Mouse (Mus musculus) c-Kit-positive CD71-positive TER-119-positive erythroid progenitor cells, embryonic 14.5 days (primary cell): ENCODE results near the gene Fbxo7.

Experiments used
- DNase-seq: peaks from one replicate; pipeline ENCODE4 v3.0.0-alpha.2; 2013; ENCODE audit warnings: low spot score

The Fbxo7 gene

DNA sequence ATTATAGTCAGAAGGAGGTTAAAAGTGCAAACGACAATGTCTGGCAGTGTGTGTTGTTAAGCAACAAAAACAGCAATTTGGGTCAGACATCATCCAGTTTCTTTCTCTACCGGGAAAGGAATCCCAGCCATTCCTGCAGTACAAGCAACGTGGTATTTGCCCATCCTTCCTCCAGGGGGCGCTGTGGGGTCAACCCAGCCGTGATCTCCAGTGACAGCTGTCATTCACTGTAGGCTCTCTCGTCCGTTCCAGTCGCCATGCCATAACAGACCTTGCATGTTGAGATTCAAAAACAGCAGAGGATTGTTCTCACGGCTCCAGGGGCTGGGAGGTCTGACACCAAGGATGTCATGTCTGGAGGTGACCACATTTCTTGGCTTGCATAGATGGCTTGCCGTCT, 70.1 kb downstream of the Fbxo7 start:
- DNase-seq = peak; percentile 40

DNA sequence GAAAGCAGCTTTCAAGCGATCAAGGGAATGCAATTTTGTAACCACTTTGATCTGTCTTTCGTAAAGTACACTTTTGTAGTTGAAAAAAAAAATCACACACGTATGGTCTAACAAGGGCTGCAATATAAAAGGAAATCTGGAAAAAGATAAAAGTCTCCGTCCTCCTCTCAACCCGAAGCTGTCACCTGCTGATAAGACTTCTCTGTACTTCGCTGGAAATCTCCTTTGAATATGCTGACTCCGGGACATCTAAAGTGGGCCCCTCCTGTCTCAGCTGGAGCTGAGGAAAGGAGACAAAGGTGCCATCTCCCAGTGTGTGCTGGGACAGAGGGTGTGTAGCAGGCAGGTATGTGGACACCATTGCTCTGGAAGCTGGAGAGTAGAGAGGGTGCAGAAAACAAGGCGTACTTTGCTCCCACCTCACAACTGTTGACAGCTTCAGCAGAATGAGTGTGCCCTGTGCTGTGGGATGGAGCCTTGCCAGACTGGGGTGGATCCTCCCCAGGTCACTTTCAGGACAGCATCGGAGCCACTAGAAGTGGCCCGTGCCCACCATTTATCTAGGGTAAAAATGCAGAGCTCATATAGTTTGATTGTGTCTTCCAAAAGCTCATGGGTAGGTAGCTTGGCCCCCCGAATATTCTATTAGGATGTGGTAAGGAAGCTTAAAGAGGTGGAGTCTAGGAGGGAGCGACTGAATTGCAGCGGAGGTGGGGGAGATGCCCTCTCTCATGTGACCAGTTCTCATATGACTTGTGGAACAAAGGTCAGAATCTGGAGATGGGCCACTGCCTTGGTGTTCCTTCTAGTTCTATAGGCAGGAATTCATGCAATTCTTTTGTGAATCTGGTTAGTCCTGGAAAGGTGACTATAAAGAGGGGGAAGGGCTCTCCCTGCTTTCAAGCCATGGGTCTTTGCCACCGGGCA, 71.6 kb downstream of the Fbxo7 start:
- no peak for DNase-seq

DNA sequence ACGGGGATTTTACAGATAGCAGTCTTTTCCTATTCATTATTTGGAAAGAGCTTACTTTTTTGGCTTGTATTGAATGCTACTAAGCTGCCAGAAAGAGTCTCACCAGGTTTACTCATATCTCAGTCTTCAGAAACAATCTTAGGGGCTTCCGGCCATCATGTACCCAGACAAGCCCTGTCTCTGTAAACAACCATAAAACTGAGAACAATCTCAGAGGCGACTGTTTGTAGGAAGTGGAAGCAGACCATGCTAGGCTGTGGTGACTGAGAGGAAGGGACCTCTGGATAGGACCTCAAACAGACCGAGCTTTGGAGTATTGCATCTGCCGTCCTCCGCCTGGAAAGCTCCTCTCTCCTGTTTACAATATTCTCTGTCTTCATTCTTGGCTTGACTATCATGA, 76.6 kb downstream of the Fbxo7 start:
- DNase-seq = no peak

DNA sequence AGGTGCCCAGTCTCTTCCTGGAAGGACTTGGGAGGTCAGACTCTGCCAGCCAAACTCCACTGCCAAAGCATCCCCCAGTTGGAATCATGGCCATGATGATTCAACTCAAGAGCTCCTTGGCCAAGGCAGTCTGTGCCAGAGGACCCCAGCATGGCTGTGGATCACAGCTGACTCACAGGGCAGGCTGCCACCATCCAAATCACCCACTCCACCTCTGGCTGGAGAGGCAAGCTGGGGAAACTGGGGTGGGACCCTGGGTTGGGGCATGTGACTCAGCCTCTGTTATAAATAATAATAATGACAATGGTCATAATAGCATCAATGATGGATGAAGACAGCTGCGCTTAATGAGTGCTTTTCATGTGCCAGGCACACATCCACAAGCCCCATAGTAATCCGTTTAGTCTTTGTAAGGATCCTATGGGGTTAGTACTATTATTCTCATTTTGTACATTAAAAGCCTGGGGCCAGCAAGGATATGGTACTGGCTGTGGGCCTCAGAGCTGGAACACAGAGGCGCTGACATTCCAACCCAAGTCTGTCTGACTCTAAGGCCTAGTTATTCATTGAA, 78.6 kb downstream of the Fbxo7 start:
- DNase-seq = no peak
